Mouse (Mus musculus) spleen, adult 2 months (tissue): ENCODE measurements around the gene Gpr89. TPM values are rescaled to one million over a fixed set of nuclear protein-coding genes. Genes with fewer than 3 reads are reported as not detected.

Experiments used
- DNase-seq, 2 experiments: peaks; one replicate each; pipeline versions ENCODE4 v3.0.0 to v3.0.0-alpha.2; 2012 to 2021; ENCODE audit warnings: low spot score in 2 of 2, low read depth in 1 of 2
- H3K27ac ChIP-seq: fragments of 200-500 bp; 2 replicates; pipeline ENCODE4 v1.5.1; 2012; ENCODE audit warnings: low read length, inconsistent platforms; ENCODE audit not compliant: insufficient read depth
- H3K27me3 ChIP-seq: fragments of 200-500 bp; 2 replicates; pipeline ENCODE4 v1.6.1; 2012; ENCODE audit warnings: mild to moderate bottlenecking, moderate library complexity, low read length, inconsistent platforms; ENCODE audit not compliant: control insufficient read depth, insufficient read depth
- H3K36me3 ChIP-seq: fragments of 200-500 bp; 2 replicates; pipeline ENCODE4 v1.6.1; 2012; ENCODE audit warnings: mild to moderate bottlenecking, low read length, inconsistent platforms; ENCODE audit not compliant: control insufficient read depth, insufficient read depth
- H3K4me1 ChIP-seq: fragments of 200-500 bp; 2 replicates; pipeline ENCODE4 v1.6.1; 2011; ENCODE audit warnings: inconsistent platforms; ENCODE audit not compliant: control insufficient read depth, insufficient read depth, insufficient read length
- H3K4me3 ChIP-seq: fragments of 200-500 bp; 2 replicates; pipeline ENCODE4 v1.5.1; 2011; ENCODE audit warnings: mild to moderate bottlenecking, inconsistent platforms; ENCODE audit not compliant: insufficient read depth, insufficient read length; ENCODE audit errors: extremely low read depth
- CTCF ChIP-seq: fragments of 200-500 bp; IDR thresholded peaks from 2 replicates; pipeline ENCODE4 v1.5.1; 2011; ENCODE audit warnings: mild to moderate bottlenecking, inconsistent platforms; ENCODE audit not compliant: insufficient read depth, insufficient read length, insufficient replicate concordance; ENCODE audit errors: extremely low read depth
- POLR2A ChIP-seq: fragments of 200-500 bp; IDR thresholded peaks from 2 replicates; pipeline ENCODE4 v1.6.1; 2011; ENCODE audit warnings: low read depth, low read length, inconsistent platforms
- WGBS: fragments of 180-500 bp; shearing (Covaris S2); methylation state at CpG from one replicate; pipeline ENCODE4 v1.1.7; 2018; 5-methylcytosine and 5-hydroxymethylcytosine counted together
- polyA plus RNA-seq: library from polyadenylated mRNA; depleted of rRNA; stranded (reverse); fragments of >200 nt; gene quantifications from 2 replicates; pipeline ENCODE4 v1.2.3, GENCODE M21; 2012

Gene Gpr89
- polyA plus RNA-seq, 1 experiment: 8.5 TPM

DNA sequence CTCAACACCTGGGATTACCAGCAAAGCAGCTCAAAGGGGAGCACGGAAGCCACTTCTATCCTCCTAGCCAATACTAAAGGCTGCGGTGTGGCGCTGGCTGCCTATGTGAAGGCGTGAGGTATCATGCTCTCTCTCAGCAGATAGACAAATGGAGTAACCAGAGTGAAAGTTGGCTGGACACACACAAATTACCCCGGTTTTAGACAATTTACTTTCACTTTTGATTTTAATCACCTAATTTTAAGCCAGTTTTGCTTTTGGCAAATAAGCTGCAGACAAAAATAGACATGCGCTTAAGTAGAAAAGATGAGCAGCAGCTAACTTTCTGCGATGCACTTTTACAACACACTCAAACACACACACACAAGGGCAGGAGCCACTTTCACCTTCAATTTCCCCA is 21.5 kb downstream of the Gpr89 start:
- no peak for DNase-seq
- TF ChIP-seq CTCF (no peak), POLR2A (no peak)
- no peaks in the 10 kb centered on the region for H3K27me3 ChIP-seq
- 0 out of 2 replicates have a peak overlapping the region, but pooled peaks have one; percentile 15 for H3K27ac ChIP-seq
- WGBS: 55% methylated on average over 7 of the region's 7 CpGs
- H3K4me1 ChIP-seq: peaks cover 3% of the 10 kb centered on the region; the same call in 1 of the 2 replicates
- no peak overlapping the region for H3K4me3 ChIP-seq
- peaks cover 16% of the 10 kb centered on the region for H3K36me3 ChIP-seq

DNA sequence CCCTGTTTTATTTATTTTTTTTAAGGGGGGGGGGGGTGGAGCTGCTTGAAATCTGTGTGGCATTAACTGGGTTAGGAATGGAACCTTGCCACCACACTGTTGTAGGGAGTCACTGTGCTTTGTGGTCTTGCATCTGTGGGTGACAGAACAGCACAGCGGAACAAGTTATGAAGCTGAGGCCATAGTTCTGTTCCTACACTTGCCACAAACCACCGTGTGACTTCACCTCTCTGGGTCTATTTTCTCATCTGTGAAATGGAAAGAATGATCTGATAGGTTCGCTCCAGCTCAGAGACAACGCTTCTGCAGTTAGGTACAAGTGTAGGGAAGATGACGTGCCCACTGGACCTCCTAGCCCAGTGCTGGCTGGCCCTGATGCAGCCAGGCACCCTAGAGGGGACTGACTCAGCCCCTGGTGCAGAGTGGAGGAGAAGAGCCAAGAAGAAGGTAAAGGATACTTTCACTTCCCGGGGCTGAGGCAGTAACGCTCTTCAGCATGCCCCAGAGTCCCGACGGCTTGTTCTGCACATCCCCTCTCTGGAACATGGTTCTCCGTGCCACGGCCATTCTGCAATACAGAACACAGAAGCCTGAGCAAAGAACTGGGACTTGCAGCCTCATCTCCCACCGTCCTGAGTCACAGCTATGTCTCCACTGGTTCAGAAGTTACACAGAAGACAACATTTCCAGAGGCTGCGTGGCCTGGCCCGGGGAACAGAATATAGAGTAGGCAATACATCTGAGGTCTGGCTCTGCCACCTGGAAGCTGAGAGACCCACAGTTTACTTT is 22.9 kb downstream of the Gpr89 start:
- Histone ChIP-seq H3K4me3 (no peak overlapping the region), H3K36me3 (peaks cover 15% of the 10 kb centered on the region), H3K4me1 (peaks cover 3% of the 10 kb centered on the region; the same call in 1 of the 2 replicates), H3K27ac (peak overlapping the region; percentile 18; the same call in 1 of the 2 replicates), H3K27me3 (no peaks in the 10 kb centered on the region)
- 87% methylated on average over 14 of the region's 14 CpGs for WGBS
- DNase-seq: peak in 1 of 2 experiments; percentile 28
- TF ChIP-seq POLR2A (no peak), CTCF (no peak)

DNA sequence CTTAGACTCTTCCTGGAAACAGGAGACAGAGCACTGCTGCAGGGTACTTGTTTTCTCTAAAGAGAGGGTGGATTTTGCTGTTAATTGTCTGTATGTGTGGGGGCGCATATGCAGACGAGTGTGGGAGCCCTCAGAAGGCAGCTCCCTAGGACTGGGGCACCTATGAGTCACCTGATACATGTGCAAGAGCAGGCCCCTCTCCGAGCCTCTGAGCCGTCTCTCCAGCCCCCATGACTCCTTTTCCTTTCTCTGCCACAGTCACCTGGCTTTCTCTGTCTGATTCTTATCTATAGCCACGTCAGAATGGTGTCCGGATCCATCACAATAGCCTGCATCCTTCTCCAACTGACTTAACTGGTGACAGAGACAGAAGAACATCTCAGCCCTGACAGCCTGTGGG is 23.6 kb downstream of the Gpr89 start:
- Histone ChIP-seq H3K4me1 (peaks cover 3% of the 10 kb centered on the region; the same call in 1 of the 2 replicates), H3K4me3 (no peak overlapping the region), H3K36me3 (peaks cover 14% of the 10 kb centered on the region), H3K27me3 (no peaks in the 10 kb centered on the region), H3K27ac (0 out of 2 replicates have a peak overlapping the region, but pooled peaks have one; percentile 23)
- WGBS: 79% methylated on average over 6 of the region's 6 CpGs
- DNase-seq: no peak
- TF ChIP-seq CTCF (no peak), POLR2A (no peak)

DNA sequence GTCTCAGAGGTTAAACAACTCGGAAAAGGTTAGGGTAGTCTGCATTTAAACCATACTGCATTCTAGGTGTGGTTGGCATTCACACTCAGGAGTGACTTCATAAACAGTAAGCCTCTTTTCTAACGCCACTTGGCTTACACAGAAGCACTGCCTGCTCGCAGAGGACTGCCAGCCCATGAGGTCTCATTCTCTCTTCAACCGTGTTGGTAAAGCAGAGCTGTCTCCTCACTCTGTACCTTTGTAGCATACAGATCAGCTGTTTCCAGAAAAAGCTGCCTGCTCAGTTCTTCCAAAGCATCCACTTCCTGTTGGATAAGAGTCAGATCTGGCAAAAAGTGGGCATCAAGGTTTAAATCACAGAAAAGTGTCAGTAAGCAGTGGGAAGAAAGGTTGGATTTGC is 24.8 kb downstream of the Gpr89 start:
- Histone ChIP-seq H3K4me1 (peaks cover 3% of the 10 kb centered on the region; the same call in 1 of the 2 replicates), H3K27me3 (no peaks in the 10 kb centered on the region), H3K27ac (no peak overlapping the region), H3K36me3 (peaks cover 15% of the 10 kb centered on the region), H3K4me3 (no peak overlapping the region)
- no peak for DNase-seq
- no peak for TF ChIP-seq POLR2A
- no peak for TF ChIP-seq CTCF
- WGBS: 87% methylated on average over 4 of the region's 4 CpGs

DNA sequence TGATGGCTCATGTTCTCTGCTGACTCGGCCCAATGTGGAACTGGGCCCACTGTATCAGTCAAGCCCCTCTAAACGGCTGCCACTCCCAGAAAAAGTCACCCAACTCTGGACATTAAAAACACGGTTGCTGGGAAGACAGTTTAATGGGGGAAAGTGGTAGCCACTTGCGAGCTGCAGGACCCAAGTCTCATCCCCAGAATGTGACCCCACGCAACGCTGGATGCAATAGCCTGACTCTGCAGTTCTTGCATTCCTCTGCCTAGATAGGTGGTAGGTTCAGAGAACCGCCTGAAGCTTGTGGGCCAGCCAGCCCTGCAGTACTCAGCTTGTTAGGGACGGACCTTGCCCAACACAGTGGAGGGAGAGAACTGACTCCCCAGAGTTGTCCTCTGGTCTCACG is 25.6 kb downstream of the Gpr89 start:
- 93% methylated on average over 9 of the region's 9 CpGs for WGBS
- peaks cover 3% of the 10 kb centered on the region; the same call in 1 of the 2 replicates for H3K4me1 ChIP-seq
- no peaks in the 10 kb centered on the region for H3K27me3 ChIP-seq
- peaks cover 20% of the 10 kb centered on the region for H3K36me3 ChIP-seq
- TF ChIP-seq POLR2A (no peak), CTCF (no peak)
- H3K27ac ChIP-seq: no peak overlapping the region
- H3K4me3 ChIP-seq: no peak overlapping the region
- DNase-seq: no peak

DNA sequence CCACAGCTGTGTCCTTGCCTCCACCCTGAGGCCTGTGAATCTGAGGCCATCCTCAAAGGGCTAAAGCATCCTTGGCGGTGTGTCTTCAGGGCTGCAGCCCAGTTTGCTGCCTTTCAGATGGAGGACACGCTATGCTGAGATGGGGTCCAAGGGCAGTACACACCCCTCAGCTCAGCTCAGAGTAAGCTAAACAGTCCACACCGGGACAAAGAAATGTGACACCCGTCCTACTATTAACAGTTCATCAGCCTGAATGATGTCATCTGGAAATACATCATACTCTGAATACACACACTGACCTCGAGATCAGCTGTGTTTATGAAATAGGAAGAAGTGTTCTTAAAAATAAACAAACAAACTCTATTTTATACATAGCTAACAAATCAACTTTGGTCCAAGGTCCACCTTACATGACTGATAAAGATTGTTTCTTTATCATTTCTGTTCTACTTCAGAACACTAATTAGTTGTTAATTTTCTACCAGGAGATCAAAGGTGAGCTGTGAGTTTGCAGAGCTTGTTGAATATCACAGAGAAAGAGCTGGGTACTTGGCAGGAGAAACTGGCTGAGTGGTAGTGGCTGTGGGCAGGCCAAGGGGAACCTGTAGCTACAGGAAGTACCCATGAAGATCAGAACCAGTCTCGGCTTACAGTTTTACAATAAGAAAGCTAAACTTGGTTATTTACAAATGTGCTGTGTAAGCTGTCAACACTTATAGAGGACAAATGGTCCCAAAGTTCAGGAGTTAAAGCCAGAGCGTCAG is 30.2 kb downstream of the Gpr89 start:
- no peak overlapping the region for H3K4me3 ChIP-seq
- H3K36me3 ChIP-seq: peaks cover 23% of the 10 kb centered on the region
- H3K27ac ChIP-seq: no peak overlapping the region
- no peaks in the 10 kb centered on the region for H3K27me3 ChIP-seq
- TF ChIP-seq POLR2A (no peak), CTCF (no peak)
- no peak for DNase-seq
- no peaks in the 10 kb centered on the region for H3K4me1 ChIP-seq
- 91% methylated on average over 7 of the region's 7 CpGs for WGBS
